Mouse (Mus musculus): ENCODE measurements around the gene Psmc1.

- no peak for TF ChIP-seq GATA1 (IDR thresholded peaks at IDR 0.05; ENCODE audit: low read length)
- TF ChIP-seq TAL1 (IDR thresholded peaks at IDR 0.05; ENCODE audit: low read length), result no peak
Observed at GRCm38 (mm10) chr12:100115982-100116381, 6.0 kb downstream of the Psmc1 start.

Measured in erythroblast, embryonic 14.5 days (primary cell).